Mouse (Mus musculus): ENCODE data around the gene Platr17. TPM values are rescaled to one million over a fixed set of nuclear protein-coding genes. Genes with fewer than 3 reads are reported as not detected.
A peak's percentile ranks its signal among the peaks of the same experiment; 100 is the strongest.

The Platr17 gene
- total RNA-seq, 4 experiments from 2014 or later: not detected

GRCm38 (mm10) chr17:33920282-33921097 lies 15.6 kb downstream of the Platr17 start:
- DNase-seq: peak; percentile 79

- no peak for DNase-seq
These were observed 16.4 kb downstream of the Platr17 start for GRCm38 (mm10) chr17:33921361-33921760.

GRCm38 (mm10) chr17:33924577-33925283 lies 19.8 kb downstream of the Platr17 start:
- DNase-seq: no peak

- no peak for DNase-seq
These were observed 20.6 kb downstream of the Platr17 start for GRCm38 (mm10) chr17:33925406-33926116.

- no peak for DNase-seq
These were observed 21.4 kb downstream of the Platr17 start for GRCm38 (mm10) chr17:33926207-33926932.

- DNase-seq: no peak
These were observed 23.5 kb downstream of the Platr17 start for GRCm38 (mm10) chr17:33928251-33928947.

GRCm38 (mm10) chr17:33929371-33930279 lies 24.7 kb downstream of the Platr17 start, which contains the start of gene Rgl2:
TSS of gene Rgl2 (plus strand) at chr17:33929543.
- DNase-seq: peak; percentile 80

- peak; percentile 72 for DNase-seq
These were observed 25.6 kb downstream of the Platr17 start for GRCm38 (mm10) chr17:33930280-33931158.

- DNase-seq: no peak
These were observed 26.4 kb downstream of the Platr17 start for GRCm38 (mm10) chr17:33931159-33931866.

GRCm38 (mm10) chr17:33931947-33932346 lies 27.0 kb downstream of the Platr17 start:
- no peak for DNase-seq

GRCm38 (mm10) chr17:33932448-33932847 lies 27.5 kb downstream of the Platr17 start:
- DNase-seq: no peak

GRCm38 (mm10) chr17:33932970-33933369 lies 28.0 kb downstream of the Platr17 start:
- DNase-seq: no peak

GRCm38 (mm10) chr17:33935422-33936055 lies 30.6 kb downstream of the Platr17 start:
- DNase-seq: no peak

- no peak for DNase-seq
These were observed 32.1 kb downstream of the Platr17 start for GRCm38 (mm10) chr17:33936993-33937392.

- DNase-seq: no peak
These were observed 33.8 kb downstream of the Platr17 start for GRCm38 (mm10) chr17:33938783-33939182.

GRCm38 (mm10) chr17:33940206-33940805 lies 35.4 kb downstream of the Platr17 start, which contains the start of the genes Pfdn6 and Wdr46:
TSS of gene Pfdn6 (minus strand) at chr17:33940343.
TSS of gene Wdr46 (plus strand) at chr17:33940660.
- no peak for DNase-seq

GRCm38 (mm10) chr17:33940981-33941380 lies 36.0 kb downstream of the Platr17 start:
- no peak for DNase-seq

- no peak for DNase-seq
These were observed 36.4 kb downstream of the Platr17 start for GRCm38 (mm10) chr17:33941381-33941780.

Data from adrenal gland, adult 8-10 months (tissue).